Mouse (Mus musculus) lung, postnatal 0 days (tissue): ENCODE results near the gene Dgkd. TPM values are rescaled to one million over a fixed set of nuclear protein-coding genes. Genes with fewer than 3 reads are reported as not detected.
"Not testable (repeated sequence)": the region's sequence is repeated elsewhere in the genome, so short reads cannot be mapped to it uniquely, and the experiment has no call there.

Experiments
- ATAC-seq: fragments of 200-750 bp; cut with Nextera tagmentation; 2 replicates; pipeline ENCODE4 v1.8.0; 2017; ENCODE audit warnings: moderate library complexity
- DNase-seq: peaks from one replicate; pipeline ENCODE4 v3.0.0-alpha.2; 2016; ENCODE audit warnings: low spot score
- H3K27ac ChIP-seq: fragments of 300-500 bp; sonication (generic); 2 replicates; pipeline ENCODE4 v1.5.1; 2014; ENCODE audit warnings: antibody characterized with exemption, mild to moderate bottlenecking, low read length, mixed read lengths
- H3K27me3 ChIP-seq: fragments of 300-500 bp; sonication (generic); replicated peaks from 2 replicates; pipeline ENCODE4 v1.6.1; 2014; ENCODE audit warnings: low read length, mixed read lengths; ENCODE audit not compliant: insufficient read depth
- H3K36me3 ChIP-seq: fragments of 300-500 bp; sonication (generic); 2 replicates; pipeline ENCODE4 v1.6.1; 2014; ENCODE audit warnings: low read length, mixed read lengths; ENCODE audit not compliant: insufficient read depth
- H3K4me1 ChIP-seq: fragments of 300-500 bp; sonication (generic); 2 replicates; pipeline ENCODE4 v1.6.1; 2014; ENCODE audit warnings: antibody characterized with exemption, low read depth, low read length, mixed read lengths; ENCODE audit not compliant: insufficient read depth
- H3K4me2 ChIP-seq: fragments of 300-500 bp; sonication (generic); replicated peaks from 2 replicates; pipeline ENCODE4 v1.6.1; 2014; ENCODE audit warnings: low read depth, mild to moderate bottlenecking, low read length, moderate library complexity, mixed read lengths
- H3K4me3 ChIP-seq: fragments of 300-500 bp; sonication (generic); 2 replicates; pipeline ENCODE4 v1.5.1; 2014; ENCODE audit warnings: low read depth, low read length
- H3K9ac ChIP-seq: fragments of 300-500 bp; sonication (generic); replicated peaks from 2 replicates; pipeline ENCODE4 v1.6.1; 2014; ENCODE audit warnings: low read depth, mild to moderate bottlenecking
- H3K9me3 ChIP-seq: fragments of 300-500 bp; sonication (generic); 2 replicates; pipeline ENCODE4 v1.6.1; 2016; ENCODE audit warnings: low read length, mixed read lengths
- CTCF ChIP-seq: IDR thresholded peaks from 2 replicates; pipeline ENCODE4 v1.5.1; 2016; ENCODE audit warnings: antibody characterized with exemption, mild to moderate bottlenecking
- EP300 ChIP-seq: IDR thresholded peaks from 2 replicates; pipeline ENCODE4 v1.6.1; 2016; ENCODE audit warnings: antibody characterized with exemption, mild to moderate bottlenecking, control low read depth
- WGBS: fragments of 180-500 bp; shearing (Covaris S2); extraction: QIAGEN DNeasy Blood & Tissue Kit; methylation state at CpG from one replicate; pipeline ENCODE4 v1.1.7; 2014; 5-methylcytosine and 5-hydroxymethylcytosine counted together
- polyA plus RNA-seq: library from polyadenylated mRNA; unstranded; fragments of >200 nt; fragmentation: Nextera tagmentation; extraction: Ambion mirVana; gene quantifications from 2 replicates; pipeline ENCODE4 v1.2.1, GENCODE M21; 2015

Gene Dgkd
- polyA plus RNA-seq, 1 experiment from 2014 or later = 24.3 TPM

- Histone ChIP-seq H3K9me3 (no peaks in the 10 kb centered on the region), H3K27ac (no peak overlapping the region), H3K4me3 (no peak overlapping the region), H3K9ac (no peak overlapping the region), H3K4me2 (no peak overlapping the region), H3K36me3 (no peaks in the 10 kb centered on the region), H3K27me3 (no peaks in the 10 kb centered on the region), H3K4me1 (no peaks in the 10 kb centered on the region)
- DNase-seq (no peak), ATAC-seq (no peak)
- 56% methylated on average over 7 of the region's 7 CpGs for WGBS
- TF ChIP-seq CTCF = no peak
- TF ChIP-seq EP300 = no peak
These were observed 39.4 kb upstream of the Dgkd start for GRCm38 (mm10) chr1:87813681-87814080.

- Histone ChIP-seq H3K36me3 (no peaks in the 10 kb centered on the region), H3K27me3 (no peaks in the 10 kb centered on the region), H3K4me1 (no peaks in the 10 kb centered on the region), H3K9me3 (no peaks in the 10 kb centered on the region), H3K27ac (no peak overlapping the region), H3K9ac (no peak overlapping the region), H3K4me2 (no peak overlapping the region), H3K4me3 (no peak overlapping the region)
- TF ChIP-seq CTCF = no peak
- no peak for TF ChIP-seq EP300
- no peak for DNase-seq
- no peak for ATAC-seq
- WGBS = 93% methylated on average over 10 of the region's 10 CpGs
These were observed 28.6 kb upstream of the Dgkd start for GRCm38 (mm10) chr1:87824420-87824995.

GRCm38 (mm10) chr1:87825281-87825680, 27.8 kb upstream of the Dgkd start:
- H3K9me3 ChIP-seq = no peaks in the 10 kb centered on the region
- no peak overlapping the region for H3K9ac ChIP-seq
- H3K27me3 ChIP-seq = no peaks in the 10 kb centered on the region
- no peaks in the 10 kb centered on the region for H3K36me3 ChIP-seq
- no peak for TF ChIP-seq CTCF
- TF ChIP-seq EP300 = no peak
- no peak overlapping the region for H3K4me2 ChIP-seq
- DNase-seq (no peak), ATAC-seq (no peak)
- WGBS = 86% methylated on average over 5 of the region's 5 CpGs
- H3K4me3 ChIP-seq = no peak overlapping the region
- no peaks in the 10 kb centered on the region for H3K4me1 ChIP-seq
- H3K27ac ChIP-seq = no peak overlapping the region

- Histone ChIP-seq H3K9me3 (no peaks in the 10 kb centered on the region), H3K27me3 (no peaks in the 10 kb centered on the region), H3K4me3 (no peak overlapping the region), H3K27ac (no peak overlapping the region), H3K4me2 (no peak overlapping the region), H3K9ac (no peak overlapping the region), H3K36me3 (no peaks in the 10 kb centered on the region), H3K4me1 (no peaks in the 10 kb centered on the region)
- WGBS = 92% methylated on average over 6 of the region's 6 CpGs
- ATAC-seq = no peak
- DNase-seq = no peak
- no peak for TF ChIP-seq CTCF
- TF ChIP-seq EP300 = no peak
These were observed 27.1 kb upstream of the Dgkd start for GRCm38 (mm10) chr1:87825991-87826390.

GRCm38 (mm10) chr1:87826474-87826873, 26.6 kb upstream of the Dgkd start:
- ATAC-seq (no peak), DNase-seq (no peak)
- TF ChIP-seq EP300 = no peak
- no peak for TF ChIP-seq CTCF
- Histone ChIP-seq H3K4me3 (no peak overlapping the region), H3K4me2 (no peak overlapping the region), H3K9me3 (no peaks in the 10 kb centered on the region), H3K36me3 (no peaks in the 10 kb centered on the region), H3K9ac (no peak overlapping the region), H3K27me3 (no peaks in the 10 kb centered on the region), H3K27ac (no peak overlapping the region), H3K4me1 (no peaks in the 10 kb centered on the region)
- WGBS = 78% methylated on average over 2 of the region's 2 CpGs

- H3K4me2 ChIP-seq, H3K4me1 ChIP-seq, DNase-seq, H3K9me3 ChIP-seq, ATAC-seq, H3K27ac ChIP-seq, H3K9ac ChIP-seq, H3K4me3 ChIP-seq, H3K27me3 ChIP-seq, H3K36me3 ChIP-seq: not testable (repeated sequence)
- WGBS = 89% methylated on average over 1 of the region's 1 CpGs
These were observed 25.6 kb upstream of the Dgkd start for GRCm38 (mm10) chr1:87827476-87827875.

GRCm38 (mm10) chr1:87828185-87828584, 24.9 kb upstream of the Dgkd start:
- H3K27me3 ChIP-seq = no peaks in the 10 kb centered on the region
- ATAC-seq (no peak), DNase-seq (peak; percentile 50)
- H3K9ac ChIP-seq = no peak overlapping the region
- H3K4me3 ChIP-seq = no peak overlapping the region
- WGBS = 49% methylated on average over 9 of the region's 9 CpGs
- H3K4me1 ChIP-seq = no peaks in the 10 kb centered on the region
- H3K36me3 ChIP-seq = no peaks in the 10 kb centered on the region
- no peaks in the 10 kb centered on the region for H3K9me3 ChIP-seq
- H3K4me2 ChIP-seq = no peak overlapping the region
- no peak for TF ChIP-seq EP300
- TF ChIP-seq CTCF = no peak
- H3K27ac ChIP-seq = no peak overlapping the region
